Mouse (Mus musculus): ENCODE data around the gene Hbq1b. TPM values are rescaled to one million over a fixed set of nuclear protein-coding genes. Genes with fewer than 3 reads are reported as not detected.
A peak's percentile ranks its signal among the peaks of the same experiment; 100 is the strongest.

Hbq1b gene
- polyA plus RNA-seq, 1 experiment from 2014 or later, result 0.34 TPM

- peak; percentile 49 for DNase-seq (ENCODE audit: low spot score)
These were observed 13.1 kb downstream of the Hbq1b start, which contains the start of gene Hbq1a for GRCm38 (mm10) chr11:32299865-32300264. Gene Hbq1a (plus strand): TSS chr11:32300069.

GRCm38 (mm10) chr11:32300279-32301267 lies 13.8 kb downstream of the Hbq1b start:
- no peak for DNase-seq (ENCODE audit: low spot score)

GRCm38 (mm10) chr11:32301506-32301905 lies 14.7 kb downstream of the Hbq1b start:
- no peak for DNase-seq (ENCODE audit: low spot score)

- no peak for DNase-seq (ENCODE audit: low spot score)
These were observed 16.2 kb downstream of the Hbq1b start for GRCm38 (mm10) chr11:32302824-32303419.

- no peak for DNase-seq (ENCODE audit: low spot score)
These were observed 16.7 kb downstream of the Hbq1b start for GRCm38 (mm10) chr11:32303455-32303854.

- no peak for DNase-seq (ENCODE audit: low spot score)
These were observed 20.2 kb downstream of the Hbq1b start for GRCm38 (mm10) chr11:32307006-32307405.

GRCm38 (mm10) chr11:32309446-32309845 lies 22.7 kb downstream of the Hbq1b start:
- DNase-seq (ENCODE audit: low spot score), result no peak

GRCm38 (mm10) chr11:32309928-32310327 lies 23.2 kb downstream of the Hbq1b start:
- no peak for DNase-seq (ENCODE audit: low spot score)

- no peak for DNase-seq (ENCODE audit: low spot score)
These were observed 29.2 kb downstream of the Hbq1b start for GRCm38 (mm10) chr11:32316009-32316408.

- no peak for DNase-seq (ENCODE audit: low spot score)
These were observed 33.9 kb downstream of the Hbq1b start for GRCm38 (mm10) chr11:32320507-32321195.

- DNase-seq (ENCODE audit: low spot score), result peak; percentile 79
These were observed 34.4 kb downstream of the Hbq1b start for GRCm38 (mm10) chr11:32321196-32321565.

GRCm38 (mm10) chr11:32324609-32325008 lies 37.8 kb downstream of the Hbq1b start:
- DNase-seq (ENCODE audit: low spot score), result peak; percentile 87

GRCm38 (mm10) chr11:32331075-32331474 lies 44.3 kb downstream of the Hbq1b start:
- no peak for DNase-seq (ENCODE audit: low spot score)

- no peak for DNase-seq (ENCODE audit: low spot score)
These were observed 45.1 kb downstream of the Hbq1b start for GRCm38 (mm10) chr11:32331861-32332260.

GRCm38 (mm10) chr11:32333235-32333634 lies 46.5 kb downstream of the Hbq1b start:
- DNase-seq (ENCODE audit: low spot score), result no peak

GRCm38 (mm10) chr11:32336435-32336907 lies 49.7 kb downstream of the Hbq1b start:
- DNase-seq (ENCODE audit: low spot score), result no peak

Other genes starting within 250 kb of the Hbq1b start
- 5.3 and 5.7 TPM in 2 replicates for gene Il9r, start 86.7 kb upstream of the Hbq1b start, polyA plus RNA-seq (2015; fragmentation: Nextera tagmentation; extraction: Ambion mirVana)
- gene Snrnp25, start 81.5 kb upstream of the Hbq1b start, polyA plus RNA-seq (2015; fragmentation: Nextera tagmentation; extraction: Ambion mirVana), result 103 TPM in 2 replicates
- gene Rhbdf1, start 64.7 kb upstream of the Hbq1b start, polyA plus RNA-seq (2015; fragmentation: Nextera tagmentation; extraction: Ambion mirVana), result 10.6 and 11.2 TPM in 2 replicates
- gene Mpg, start 60.5 kb upstream of the Hbq1b start, polyA plus RNA-seq (2015; fragmentation: Nextera tagmentation; extraction: Ambion mirVana), result 30.0 and 36.0 TPM in 2 replicates
- gene Nprl3, start 19.3 kb upstream of the Hbq1b start, polyA plus RNA-seq (2015; fragmentation: Nextera tagmentation; extraction: Ambion mirVana), result 38.5 and 39.4 TPM in 2 replicates
- gene Hba-x, start 10.6 kb upstream of the Hbq1b start, polyA plus RNA-seq (2015; fragmentation: Nextera tagmentation; extraction: Ambion mirVana), result 1.9 and 2.2 TPM in 2 replicates
- gene Hba-a1, start 3.5 kb upstream of the Hbq1b start, polyA plus RNA-seq (2015; fragmentation: Nextera tagmentation; extraction: Ambion mirVana), result 616 and 668 TPM in 2 replicates
- gene Hba-a2, start 9.5 kb downstream of the Hbq1b start, polyA plus RNA-seq (2015; fragmentation: Nextera tagmentation; extraction: Ambion mirVana), result 1,475 and 1,659 TPM in 2 replicates
- gene Hbq1a, start 13.1 kb downstream of the Hbq1b start, polyA plus RNA-seq (2015; fragmentation: Nextera tagmentation; extraction: Ambion mirVana), result not detected in 2 replicates
- 2.3 and 2.7 TPM in 2 replicates for gene Sh3pxd2b, start 60.9 kb downstream of the Hbq1b start, polyA plus RNA-seq (2015; fragmentation: Nextera tagmentation; extraction: Ambion mirVana)
- 15.4 and 16.1 TPM in 2 replicates for gene Ubtd2, start 168.4 kb downstream of the Hbq1b start, polyA plus RNA-seq (2015; fragmentation: Nextera tagmentation; extraction: Ambion mirVana)
- 1.9 and 2.1 TPM in 2 replicates for gene Efcab9, start 245.1 kb downstream of the Hbq1b start, polyA plus RNA-seq (2015; fragmentation: Nextera tagmentation; extraction: Ambion mirVana)
- 10.6 and 12.9 TPM in 2 replicates for gene Stk10, start 246.3 kb downstream of the Hbq1b start, polyA plus RNA-seq (2015; fragmentation: Nextera tagmentation; extraction: Ambion mirVana)

Measured in thymus, postnatal 0 days (tissue).